Mouse (Mus musculus) cerebellum, postnatal 36 days (tissue): ENCODE data around the gene Olfr1044.
"Not testable (repeated sequence)": the region's sequence is repeated elsewhere in the genome, so short reads cannot be mapped to it uniquely, and the experiment has no call there.

Experiments used
- DNase-seq, 2 experiments: peaks; one replicate each; pipeline ENCODE4 v3.0.0; 2021 to 2022; ENCODE audit warnings: mixed read lengths in 2 of 2

Gene Olfr1044

DNA sequence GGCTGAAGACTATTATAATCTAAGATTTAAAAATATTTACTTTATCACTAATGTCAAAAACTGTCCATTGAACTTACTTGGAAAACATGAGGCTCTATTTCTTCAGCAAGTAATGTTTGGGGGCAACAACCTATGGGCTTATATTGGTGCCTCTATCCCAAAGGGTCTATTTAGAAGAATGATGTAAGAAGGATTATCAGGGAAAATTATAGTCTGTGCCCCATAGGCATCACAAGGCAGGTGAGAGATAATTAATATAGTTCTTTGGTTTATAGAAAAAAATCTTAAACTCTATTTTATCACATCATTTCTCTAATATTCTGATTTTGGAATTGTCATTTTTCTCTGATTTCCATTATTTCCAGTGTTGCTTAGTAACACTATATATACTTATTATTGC, at the start of gene Olfr1044:
Gene Olfr1044, minus strand, starts transcription at position 101 of the 400 bp plus-strand sequence.
- DNase-seq, result no peak

DNA sequence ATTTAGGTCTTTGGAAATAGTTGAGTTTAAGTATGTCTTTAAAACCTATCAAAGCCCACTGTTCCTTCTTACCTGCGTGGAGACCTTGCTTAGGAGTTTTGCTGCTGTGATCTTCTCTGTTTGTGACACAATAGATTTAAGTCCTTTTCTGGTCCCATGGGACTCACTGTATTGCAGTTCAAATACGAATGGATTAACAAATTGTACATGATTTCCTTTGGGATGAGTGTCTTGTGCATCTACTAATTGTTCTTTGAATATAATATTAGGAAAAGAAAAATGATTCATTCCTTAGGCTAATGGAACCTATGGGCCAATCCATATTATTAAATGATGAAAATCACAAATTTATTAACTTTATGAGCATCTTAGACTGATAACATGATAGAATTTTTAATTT, 41.6 kb upstream of the Olfr1044 start, which contains the start of gene Olfr1046:
Gene Olfr1046, minus strand, starts transcription at position 101 of the 400 bp plus-strand sequence.
- DNase-seq, result no peak

DNA sequence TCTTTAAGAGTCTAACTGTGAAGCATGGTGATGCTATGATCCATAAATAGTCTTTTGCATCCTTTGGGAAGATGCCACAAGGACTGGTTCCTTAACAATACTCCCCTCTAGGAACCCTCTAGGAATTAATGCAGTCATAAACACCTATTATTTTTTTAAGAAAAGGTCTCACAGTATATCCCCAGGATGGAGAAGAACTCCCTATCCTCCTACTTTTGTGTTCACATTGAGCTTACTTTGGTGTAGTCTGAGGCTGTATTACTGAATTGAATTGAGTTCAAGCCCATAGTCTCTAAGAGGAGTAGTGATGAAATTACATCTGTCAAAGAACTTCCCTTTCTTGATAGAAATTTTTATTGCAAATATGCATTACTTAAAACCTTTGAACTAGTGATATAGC, 25.3 kb upstream of the Olfr1044 start, which contains the start of gene Olfr1045:
Gene Olfr1045, minus strand, starts transcription at position 101 of the 400 bp plus-strand sequence.
- DNase-seq, result no peak

DNA sequence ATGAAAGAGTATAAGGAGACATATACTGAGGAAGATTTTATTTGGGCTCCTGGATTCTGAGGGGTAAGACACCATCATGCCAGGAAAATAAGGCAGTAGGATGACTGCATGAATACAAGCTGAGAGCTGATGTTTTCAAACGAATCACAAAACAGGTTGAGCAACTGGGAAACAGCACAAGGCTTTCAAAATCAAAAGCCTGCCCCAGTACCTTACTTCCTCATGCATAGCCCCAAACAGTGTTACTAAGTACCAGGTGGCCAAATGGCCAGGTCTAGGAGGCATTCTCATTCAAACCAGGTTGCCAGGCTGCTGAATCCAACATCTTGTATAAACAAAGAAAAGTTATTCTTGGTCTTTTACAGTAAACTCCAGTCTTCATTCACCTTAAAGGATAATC, 18.2 kb upstream of the Olfr1044 start:
- no peak for DNase-seq

DNA sequence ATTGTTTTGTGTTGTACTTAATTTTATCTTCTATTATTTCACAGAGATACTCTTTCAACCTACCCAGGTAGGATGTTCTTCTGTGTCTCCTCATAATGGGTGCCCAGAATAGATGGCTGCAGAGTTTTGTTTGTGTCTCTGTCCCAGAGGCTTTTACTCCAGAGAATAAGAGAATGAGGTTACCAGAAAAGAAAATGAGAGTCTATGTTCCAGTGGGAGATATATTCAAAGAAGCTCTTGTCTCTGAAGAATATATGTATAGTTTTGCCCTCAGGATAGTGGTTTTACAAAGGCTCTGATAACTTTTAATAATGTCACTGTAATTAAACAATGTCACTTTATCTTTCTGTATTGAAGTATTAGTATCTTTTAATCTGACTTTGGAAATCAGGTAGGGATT, 8.0 kb upstream of the Olfr1044 start, which contains the start of gene Olfr52:
Gene Olfr52, minus strand, starts transcription at position 101 of the 400 bp plus-strand sequence.
- DNase-seq, result no peak

- DNase-seq, result no peak
These were observed 2.3 kb upstream of the Olfr1044 start for GRCm38 (mm10) chr2:86179950-86180349.

DNA sequence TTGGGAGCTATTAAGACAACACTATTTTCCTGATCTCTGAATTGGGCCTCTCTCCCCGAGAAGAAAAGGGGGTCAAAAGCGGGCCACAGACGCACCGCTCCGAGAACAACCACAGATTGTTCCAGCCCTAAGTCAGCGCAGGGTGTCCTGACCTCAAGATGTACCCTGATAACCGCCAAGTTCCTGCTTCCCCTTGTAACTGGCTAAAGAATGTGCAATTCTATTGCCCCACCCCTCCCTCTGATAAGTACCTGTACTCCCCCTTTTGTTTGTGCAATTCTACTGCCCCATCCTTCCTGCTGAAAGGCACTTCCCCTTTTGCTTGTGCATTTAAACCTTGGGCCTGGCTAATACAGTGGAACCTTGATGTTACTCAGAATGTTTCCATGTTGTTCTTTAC, 2.2 kb downstream of the Olfr1044 start:
- not testable (repeated sequence) for DNase-seq

GRCm38 (mm10) chr2:86167422-86167821, 10.2 kb downstream of the Olfr1044 start, which contains the start of gene Olfr1043:
Gene Olfr1043, minus strand, starts transcription at chr2:86167522.
- DNase-seq, result no peak

DNA sequence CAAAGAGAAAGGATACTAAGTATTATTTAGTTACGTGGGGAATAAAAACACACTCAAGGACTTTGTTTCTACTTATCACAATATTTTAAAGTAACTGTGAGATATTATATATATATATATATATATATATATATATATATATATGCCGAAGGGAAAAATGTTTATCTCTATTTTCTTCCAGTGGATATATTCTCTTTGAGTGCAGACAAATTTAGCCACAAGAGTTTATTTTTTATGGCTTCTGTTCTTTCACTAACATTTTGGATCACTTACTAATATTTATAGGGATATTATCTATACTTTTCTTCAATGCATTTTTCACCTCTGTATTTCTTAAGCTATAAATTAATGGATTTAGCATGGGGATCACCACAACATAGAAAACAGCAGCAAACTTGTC, 15.9 kb downstream of the Olfr1044 start, which contains the start of gene Olfr1042:
Gene Olfr1042, minus strand, starts transcription at position 101 of the 400 bp plus-strand sequence.
- DNase-seq, result no peak

GRCm38 (mm10) chr2:86146632-86147031, 31.0 kb downstream of the Olfr1044 start, which contains the start of gene Olfr1040:
Gene Olfr1040, minus strand, starts transcription at chr2:86146732.
- no peak for DNase-seq

GRCm38 (mm10) chr2:86135828-86136227, 41.8 kb downstream of the Olfr1044 start, which contains the start of gene Olfr1039:
Gene Olfr1039, minus strand, starts transcription at chr2:86135928.
- no peak for DNase-seq
